Mouse (Mus musculus) gastrocnemius, postnatal 36 days (tissue): Measurements from ENCODE around the gene Tmem183a. TPM values are rescaled to one million over a fixed set of nuclear protein-coding genes. Genes with fewer than 3 reads are reported as not detected.

Experiments
- DNase-seq, 2 experiments: peaks; one replicate each; pipeline ENCODE4 v3.0.0; 2022
- intact Hi-C: fragments of 180-260 bp; cut with DNase I; formaldehyde crosslinking; loops from one replicate; pipeline ENCODE4 v1.15.1; 2025
- long read RNA-seq, 2 experiments: library from polyadenylated mRNA; stranded (forward); transcript quantifications; one replicate each; pipeline ENCODE4 v2.0.0; 2021
- total RNA-seq, 2 experiments: library from RNA; stranded (reverse); gene quantifications; 2 replicates each; pipeline ENCODE4 v1.2.3; 2021

Tmem183a gene
- total RNA-seq, result 10 to 100 TPM; 11.6 to 16.9 TPM
- long read RNA-seq, experiment 1, partial matches to known transcripts, result 2 of 15 reads
- long read RNA-seq, experiment 1, other reads (novel, unspliced or antisense), result 9 of 15 reads
- long read RNA-seq, experiment 2, transcript Tmem183a-201 (8 exons, 3,149 nt), result major isoform, 6 of 16 reads
- long read RNA-seq, experiment 2, partial matches to known transcripts, result 1 of 16 reads
- long read RNA-seq, experiment 2, other reads (novel, unspliced or antisense), result 5 of 16 reads

DNA sequence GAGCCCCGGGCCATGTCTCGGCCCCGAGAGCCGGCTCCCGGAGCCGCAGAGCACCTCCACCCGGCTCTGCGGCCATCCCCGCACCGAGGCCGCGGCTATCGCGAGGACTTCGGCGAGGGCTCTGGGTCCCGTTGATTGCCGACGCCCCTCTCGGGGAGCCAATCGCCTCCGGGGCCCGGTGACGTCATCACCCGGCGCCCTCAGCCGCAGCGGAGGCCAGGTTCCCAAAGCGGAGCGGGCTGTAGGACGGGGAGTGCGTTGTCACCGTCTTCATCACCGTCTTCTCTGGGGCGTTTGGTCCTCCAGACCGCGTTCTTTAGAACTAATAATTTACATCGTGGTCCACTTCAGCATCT, at the start of gene Tmem183a:
Gene Tmem183a, minus strand, starts transcription at position 123 of the 356 bp plus-strand sequence.
- intact Hi-C loops, result loop anchor here (2.0 to 10.0 kb wide), 2 partner anchors 93 to 233 kb away; partner anchors contain the start of gene Klhl12
- peak; percentile 95 for DNase-seq

DNA sequence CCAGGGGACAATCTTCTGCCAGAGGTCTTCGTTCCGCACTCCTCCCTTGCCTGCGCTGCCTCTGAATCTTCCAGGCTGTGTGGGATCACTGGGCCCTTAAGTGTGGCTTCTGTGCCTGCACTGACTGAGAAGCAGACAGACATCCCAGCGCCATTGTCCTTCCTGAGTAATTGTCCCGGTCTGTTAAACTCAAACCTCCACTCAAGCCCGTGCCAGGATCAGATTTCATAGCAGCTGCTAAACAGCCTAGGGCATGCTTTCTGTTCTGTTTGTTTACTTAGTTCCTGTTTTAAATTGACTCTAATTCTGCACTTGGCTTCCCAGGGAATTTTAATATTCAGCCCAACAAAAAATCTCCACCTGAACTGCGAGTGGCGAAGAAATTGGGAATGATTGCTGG, 46.3 kb upstream of the Tmem183a start:
- intact Hi-C loops, result no loop called here

DNA sequence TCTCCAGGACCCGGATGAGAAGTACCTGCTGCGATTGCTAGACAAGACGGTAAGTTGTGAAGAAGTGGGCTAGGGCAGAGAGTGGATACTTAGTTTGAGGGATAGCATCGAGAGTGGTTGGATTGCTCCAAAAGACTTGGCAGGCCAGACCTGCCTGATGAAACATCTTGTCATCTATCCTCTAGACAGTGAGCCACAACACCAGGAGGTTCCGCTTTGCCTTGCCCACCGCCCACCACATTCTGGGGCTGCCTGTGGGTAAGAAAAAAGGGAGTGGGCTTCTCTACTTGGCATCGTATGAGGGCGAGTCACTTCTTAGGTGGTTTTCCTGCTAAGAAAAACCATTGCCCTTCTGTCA, 44.6 kb upstream of the Tmem183a start:
- intact Hi-C loops, result no loop called here
- no peak for DNase-seq

More for the DNA sequence above, 46.3 kb upstream of the Tmem183a start:
- no peak for DNase-seq

DNA sequence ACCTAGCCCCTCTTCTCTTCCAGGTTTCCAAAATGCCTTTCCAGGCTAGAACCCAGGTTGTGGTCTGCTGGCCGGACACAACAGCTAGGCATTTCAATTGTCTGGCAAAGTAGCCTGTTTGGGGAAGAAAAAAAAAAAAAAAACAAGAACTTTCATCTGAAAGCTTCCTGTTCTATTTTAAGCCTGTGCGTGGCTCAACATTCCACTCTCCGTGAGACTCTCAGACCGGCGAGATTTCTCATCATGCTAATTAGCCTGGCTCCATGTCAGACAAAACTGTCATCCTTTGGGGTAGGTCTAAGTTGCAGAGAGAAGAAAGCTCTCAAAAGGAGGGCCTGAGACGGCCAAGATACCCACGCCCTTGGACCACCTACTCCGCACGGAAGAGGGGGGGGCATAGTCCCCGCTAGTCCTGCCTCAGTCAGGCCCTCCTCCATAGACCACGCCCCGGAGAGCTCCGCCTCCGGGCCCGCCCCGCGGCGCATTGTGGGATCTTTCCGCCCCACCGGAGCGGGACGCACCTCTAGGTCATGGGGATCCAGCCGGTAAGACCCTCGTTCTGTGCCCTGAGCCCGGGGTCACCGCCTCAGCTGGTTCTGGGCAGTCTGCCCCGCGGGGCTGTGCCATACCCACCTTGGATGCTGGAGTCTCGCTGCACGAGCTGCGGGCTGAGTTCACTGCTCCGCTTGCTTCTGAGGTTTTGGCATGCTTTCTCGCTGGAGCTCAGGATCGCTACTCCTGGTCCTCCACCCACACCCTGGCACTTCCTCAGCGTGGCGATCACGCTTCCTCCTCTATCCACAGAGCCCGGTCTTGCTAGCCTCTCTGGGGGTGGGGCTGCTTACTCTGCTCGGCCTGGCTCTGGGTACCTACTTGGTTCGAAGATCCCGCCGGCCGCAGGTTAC, 44.0 kb upstream of the Tmem183a start, which contains the start of gene Cyb5r1:
Gene Cyb5r1, plus strand, starts transcription at position 51 of the 905 bp plus-strand sequence.
- intact Hi-C loops, result no loop called here
- peak; percentile 71 to 77 for DNase-seq

DNA sequence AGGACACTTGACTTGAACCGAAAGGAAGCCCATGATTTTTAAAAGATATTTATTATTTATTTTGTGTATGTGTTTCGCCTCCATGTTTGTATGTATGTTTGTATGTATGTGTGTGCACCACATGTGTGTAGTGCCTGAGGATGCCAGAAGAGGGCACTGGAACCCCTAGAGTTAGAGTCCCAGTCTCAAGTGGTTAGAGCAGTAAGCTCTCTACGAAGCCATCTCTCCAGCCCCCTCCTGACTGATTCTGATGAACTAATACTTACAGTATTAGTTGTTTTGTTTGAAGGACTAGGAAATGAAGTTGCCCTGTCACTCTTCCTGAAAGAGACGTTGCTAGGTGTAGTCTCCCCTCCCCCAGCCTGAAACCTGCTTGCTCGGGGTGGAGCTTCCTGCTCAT, 38.0 kb upstream of the Tmem183a start:
- no peak for DNase-seq

DNA sequence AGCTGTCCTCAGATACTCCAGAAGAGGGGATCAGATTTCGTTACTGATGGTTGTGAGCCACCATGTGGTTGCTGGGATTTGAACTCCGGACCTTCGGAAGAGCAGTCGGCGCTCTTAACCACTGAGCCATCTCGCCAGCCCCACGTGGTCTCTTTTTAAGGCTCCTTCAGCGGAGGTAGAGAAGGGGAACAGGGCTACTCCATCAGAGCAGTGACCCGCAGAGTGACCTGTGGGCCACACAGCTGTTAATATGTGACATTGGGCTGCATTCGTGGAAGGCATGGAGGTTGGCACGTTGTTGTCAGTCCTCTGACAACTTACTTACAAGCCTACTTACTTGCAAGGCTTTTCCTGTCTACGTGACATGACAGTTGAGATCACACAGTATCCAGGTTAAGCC, 36.4 kb upstream of the Tmem183a start:
- no peak for DNase-seq
- intact Hi-C loops, result no loop called here

More for the DNA sequence above, 38.0 kb upstream of the Tmem183a start:
- intact Hi-C loops, result no loop called here

DNA sequence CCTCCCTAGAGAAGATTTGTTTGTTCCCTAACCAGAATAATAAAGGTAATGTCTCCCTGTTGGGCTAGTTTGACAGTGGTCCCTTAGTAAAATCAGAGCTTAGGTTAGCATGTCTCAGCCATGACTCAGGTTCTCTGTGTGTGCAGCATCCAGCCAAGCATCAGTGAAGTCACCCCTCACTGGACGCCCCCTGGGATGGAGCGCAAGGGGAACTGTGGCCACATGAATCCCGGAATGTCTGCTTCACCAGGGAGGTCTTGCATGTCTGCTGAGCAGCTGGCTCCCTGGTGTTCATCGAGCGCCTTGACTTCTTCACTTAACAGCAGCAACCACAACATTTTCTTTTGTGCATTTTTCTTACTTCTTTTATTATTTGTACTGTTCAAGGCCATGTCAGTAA, 32.0 kb upstream of the Tmem183a start:
- DNase-seq, result no peak
- intact Hi-C loops, result no loop called here

DNA sequence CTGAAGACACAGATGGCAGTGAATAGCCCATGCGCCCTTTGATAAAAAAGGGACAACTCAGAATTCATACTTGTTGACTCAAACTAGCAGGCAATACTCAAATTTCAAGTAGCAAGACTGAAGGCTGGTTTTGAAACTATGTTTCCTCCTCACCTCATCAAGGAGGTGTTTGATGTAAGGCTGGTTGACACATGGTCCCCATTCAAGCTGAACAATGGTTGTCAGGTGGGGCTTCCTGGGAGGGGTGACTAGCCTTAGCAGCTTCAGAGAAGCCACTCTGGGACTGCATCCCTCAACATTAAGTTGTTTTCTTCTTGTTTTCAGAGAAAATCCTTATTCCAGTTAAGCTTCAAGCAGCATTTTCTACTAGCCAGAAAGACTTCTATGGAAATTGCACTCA, 23.9 kb upstream of the Tmem183a start, which contains the start of gene 4933406M09Rik:
Gene 4933406M09Rik, plus strand, starts transcription at position 275 of the 400 bp plus-strand sequence.
- intact Hi-C loops, result no loop called here
- no peak for DNase-seq

DNA sequence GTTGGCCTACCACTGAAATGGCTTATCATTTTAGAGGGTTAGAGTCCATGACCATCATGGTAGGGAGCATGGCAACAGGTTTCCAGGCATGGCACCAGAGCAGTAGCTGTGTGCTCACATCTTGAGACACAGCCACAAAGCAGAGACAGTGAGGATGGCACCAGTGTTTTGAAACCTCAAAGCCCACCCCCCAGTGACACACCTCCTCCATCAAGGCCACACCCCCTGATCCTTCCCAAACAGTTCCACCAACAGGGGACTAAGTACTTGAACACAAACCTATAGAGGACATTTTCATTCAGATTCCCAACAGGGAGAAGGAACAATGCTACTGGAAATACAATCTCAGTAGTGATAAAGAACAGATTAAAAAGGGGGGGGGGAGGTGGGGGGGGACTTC, 23.4 kb upstream of the Tmem183a start:
- intact Hi-C loops, result no loop called here
- no peak for DNase-seq

DNA sequence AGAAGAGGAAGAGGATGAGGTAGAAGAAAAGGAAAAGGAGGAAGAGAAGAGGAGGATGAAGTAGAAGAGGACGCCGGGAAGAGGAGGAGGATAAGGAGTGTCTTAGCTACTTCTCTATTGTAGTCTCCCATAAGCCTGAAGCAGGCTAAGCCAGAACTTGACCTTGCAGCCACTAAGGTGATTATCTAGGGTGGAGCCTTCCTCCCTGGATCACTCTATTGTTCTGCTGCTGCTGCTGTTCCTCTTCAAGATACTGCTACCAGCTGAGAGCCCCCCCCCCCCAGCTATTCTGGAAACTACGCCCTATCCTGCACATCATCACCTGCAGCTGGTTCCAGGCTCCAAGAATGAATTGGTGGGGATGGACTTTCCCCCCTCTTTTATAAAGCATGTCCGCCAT, 22.8 kb upstream of the Tmem183a start:
- no peak for DNase-seq
- intact Hi-C loops, result no loop called here

DNA sequence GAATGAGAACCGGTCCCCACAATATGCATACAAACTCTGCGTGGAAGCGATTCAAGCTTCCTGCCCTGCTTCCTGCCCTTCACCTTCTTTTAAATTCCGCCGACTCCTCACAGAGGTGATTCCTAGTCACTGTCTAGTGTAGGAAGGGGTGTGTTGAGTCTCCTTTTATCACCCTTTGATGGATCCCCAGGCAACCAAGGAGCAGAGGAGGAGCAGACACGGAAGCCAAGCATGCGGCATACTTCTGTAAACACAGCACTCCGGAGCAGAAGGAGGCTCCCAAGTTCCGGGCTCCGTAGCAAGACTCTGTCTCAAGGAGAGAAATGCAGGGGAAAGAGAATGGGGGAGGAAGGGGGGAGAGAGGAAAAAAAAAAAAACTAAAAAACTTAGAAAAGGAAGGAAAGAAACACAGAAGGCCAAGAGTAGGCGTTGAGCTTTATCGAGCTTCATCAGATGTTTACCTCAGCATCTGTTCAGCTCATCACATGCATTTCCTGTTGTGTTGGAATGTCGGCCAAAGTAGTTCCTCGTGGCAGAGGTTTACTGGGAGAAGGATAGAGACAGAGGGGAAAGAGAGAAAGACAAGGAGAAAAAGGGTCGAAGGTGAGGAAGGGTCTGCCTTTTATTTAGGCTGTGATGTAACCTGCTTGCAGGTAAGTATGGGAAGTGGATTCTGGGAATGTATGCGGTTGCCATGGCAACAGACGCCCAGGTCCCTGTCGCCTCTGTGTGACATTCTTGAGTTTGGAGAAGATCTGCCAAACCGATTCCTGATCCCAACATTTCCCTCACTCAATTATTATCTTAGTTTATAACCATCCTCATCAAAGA, 20.2 kb upstream of the Tmem183a start:
- no peak for DNase-seq
- intact Hi-C loops, result no loop called here

DNA sequence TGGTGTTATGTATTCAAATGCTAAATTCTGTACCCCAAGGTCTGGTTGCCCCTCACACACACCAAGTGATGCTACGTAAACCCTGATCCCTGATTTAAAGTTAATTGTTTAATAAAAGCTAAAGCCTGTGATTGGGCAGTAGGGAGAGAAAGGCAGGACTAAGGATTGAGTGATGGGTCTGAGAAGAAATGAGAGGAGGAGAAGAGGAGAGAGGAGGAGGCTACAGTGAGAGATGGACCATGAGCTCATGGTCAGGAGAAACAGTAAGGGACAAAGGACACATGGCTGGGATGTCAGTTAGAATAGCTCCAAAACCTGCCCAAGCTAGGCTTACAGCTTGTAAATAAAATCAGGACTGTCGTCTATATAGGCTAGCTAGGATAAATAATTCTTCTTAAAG, 19.3 kb upstream of the Tmem183a start:
- DNase-seq, result no peak
- intact Hi-C loops, result no loop called here

DNA sequence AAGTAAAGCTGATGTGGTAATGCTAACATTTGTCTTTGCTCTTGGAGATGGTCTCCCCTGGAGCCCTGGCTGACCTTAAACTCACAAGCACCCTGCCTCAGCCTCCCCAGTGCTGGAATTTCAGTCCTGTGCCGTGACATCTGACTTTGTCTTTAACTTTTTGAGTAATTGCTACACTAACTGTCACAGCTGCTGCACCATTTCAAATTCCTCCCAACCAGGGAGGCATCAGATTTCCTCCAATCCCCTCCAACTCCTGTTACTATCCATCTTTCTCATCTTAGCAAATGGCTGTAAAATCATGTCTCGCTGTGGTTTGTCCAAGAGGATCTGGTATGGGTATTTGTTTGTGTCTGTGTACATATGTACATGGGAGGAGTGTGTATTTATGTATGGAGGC, 12.3 kb upstream of the Tmem183a start:
- no peak for DNase-seq
- intact Hi-C loops, result loop anchor here (5.0 kb wide), 1 partner anchor 78 kb away; no protein-coding TSS in a partner anchor

DNA sequence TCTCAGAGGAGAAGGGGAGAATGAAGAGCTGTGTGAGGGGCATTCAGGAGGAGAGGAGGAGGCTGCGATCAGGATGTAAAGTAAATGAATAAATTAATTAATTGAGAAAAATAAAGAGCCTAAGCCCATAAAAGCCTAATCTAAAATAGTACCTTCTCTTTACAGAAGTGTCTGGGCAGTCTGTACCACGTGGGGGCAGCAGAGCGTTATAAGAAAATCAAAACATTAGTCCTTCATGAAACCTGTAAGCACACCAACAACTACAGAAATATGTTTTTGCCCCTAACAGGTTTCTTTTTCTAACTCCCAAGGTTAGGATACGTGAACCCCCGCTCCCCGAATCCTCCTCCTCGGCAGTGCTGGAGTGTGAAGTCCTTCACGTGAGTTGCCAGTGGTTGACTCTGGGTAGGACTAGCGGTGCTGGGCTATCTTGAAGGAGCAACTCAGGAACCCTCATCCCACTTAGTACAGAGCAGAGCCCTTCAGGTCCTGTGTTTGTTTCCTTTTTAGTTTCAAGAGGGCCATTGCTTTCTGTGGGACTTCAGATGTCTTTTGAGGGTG, 7.1 kb upstream of the Tmem183a start:
- DNase-seq, result peak; percentile 49 to 62
- intact Hi-C loops, result loop anchor here (5.0 to 10.0 kb wide), 2 partner anchors 48 to 226 kb away; partner anchors contain the start of gene Adipor1

DNA sequence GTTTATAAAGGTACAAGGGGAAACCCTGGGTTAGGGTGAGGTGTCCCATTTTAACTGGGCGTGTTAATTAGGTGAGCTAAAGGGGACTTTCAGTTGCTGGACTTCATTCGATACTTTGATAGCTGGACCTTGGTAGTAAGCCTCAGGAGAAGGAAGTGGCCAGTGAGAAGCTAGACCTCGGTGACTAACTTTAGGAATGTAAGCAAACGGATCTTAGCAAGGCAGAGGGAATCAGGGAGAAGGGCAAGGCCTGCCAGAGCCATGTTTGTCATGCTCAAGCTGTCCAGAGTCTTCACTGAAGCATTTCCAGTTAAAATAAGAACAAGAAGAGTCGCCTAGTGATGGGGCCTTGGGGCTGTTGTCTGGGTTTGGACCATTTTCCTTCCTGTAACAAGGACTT, 3.7 kb upstream of the Tmem183a start:
- DNase-seq, result no peak
- intact Hi-C loops, result loop anchor here (5.0 to 10.0 kb wide), 2 partner anchors 52 to 229 kb away; partner anchors contain the start of gene Adipor1

DNA sequence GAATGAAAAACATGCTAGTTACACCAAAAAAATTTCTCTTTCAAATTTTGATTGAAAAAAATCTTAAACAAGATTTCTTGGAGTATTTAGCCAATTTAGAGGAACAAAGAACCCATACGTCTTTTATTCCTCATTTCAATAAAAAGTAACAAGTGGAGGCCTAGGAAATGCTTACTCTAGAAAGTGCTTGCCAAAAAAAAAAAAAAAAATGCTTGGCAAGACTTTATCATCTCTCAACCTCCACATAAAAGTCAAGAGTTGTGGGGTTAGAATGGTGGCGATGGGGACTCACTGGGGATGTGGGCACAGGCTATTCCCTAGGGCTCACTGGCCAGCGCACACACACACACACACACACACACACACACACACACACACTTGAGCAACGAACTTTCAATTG, 1.4 kb upstream of the Tmem183a start:
- intact Hi-C loops, result loop anchor here (10.0 kb wide), 1 partner anchor 232 kb away; no protein-coding TSS in a partner anchor
- no peak for DNase-seq

DNA sequence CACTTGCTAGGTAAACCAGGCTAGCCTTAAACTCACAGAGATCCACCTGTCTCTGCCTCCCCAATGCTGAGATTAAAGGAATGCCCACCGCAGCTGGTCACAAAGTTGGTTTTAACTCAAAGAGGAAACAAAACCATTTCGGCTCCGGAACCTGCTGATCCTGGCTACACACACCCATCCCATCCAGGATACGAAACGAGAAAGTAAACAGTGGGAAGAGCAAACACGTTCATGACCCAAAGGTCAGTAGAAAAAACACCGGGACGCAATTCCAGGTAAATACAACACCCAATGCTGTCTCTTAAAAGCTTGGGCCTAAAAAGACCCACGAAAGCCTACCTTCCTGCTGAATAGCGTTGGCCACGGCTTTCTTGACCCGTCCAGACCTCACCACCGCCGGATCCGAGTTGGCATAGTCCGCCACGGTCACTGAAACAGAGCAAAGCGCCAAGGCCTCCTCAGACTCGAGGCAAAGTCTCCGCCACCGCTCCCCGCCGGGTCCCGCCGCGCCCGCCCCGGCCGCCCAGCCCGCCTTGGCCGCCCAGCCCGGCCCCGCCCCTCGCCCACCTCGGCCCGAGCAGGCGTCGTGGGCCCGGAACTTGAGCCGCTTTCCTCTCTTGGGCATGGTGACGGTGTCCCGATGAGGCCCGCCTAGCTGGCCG, 453 bp downstream of the Tmem183a start:
- intact Hi-C loops, result loop anchor here (2.0 to 10.0 kb wide), 2 partner anchors 93 to 233 kb away; partner anchors contain the start of gene Klhl12

DNA sequence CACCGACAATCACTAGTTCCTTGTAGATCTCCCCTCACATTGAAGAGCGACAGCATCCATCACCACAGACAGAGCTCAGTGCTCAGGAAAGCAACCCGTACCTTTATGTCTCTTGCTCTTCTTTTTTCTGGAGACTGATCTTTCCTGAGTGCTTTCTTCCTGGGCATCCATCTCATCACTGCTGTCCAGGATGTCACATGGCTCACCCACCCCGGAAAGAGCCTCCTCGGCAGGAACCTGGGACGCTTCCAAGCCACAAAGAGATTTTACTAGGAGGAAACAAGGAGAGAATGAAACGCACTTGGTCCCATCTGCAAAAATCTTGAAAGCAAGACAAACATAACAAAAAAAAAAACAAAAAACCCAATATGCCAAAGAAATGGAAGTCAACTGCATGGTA, 1.1 kb downstream of the Tmem183a start:
- DNase-seq, result no peak
- intact Hi-C loops, result loop anchor here (2.0 to 10.0 kb wide), 2 partner anchors 94 to 234 kb away; partner anchors contain the start of gene Klhl12

More for the DNA sequence above, 453 bp downstream of the Tmem183a start:
- DNase-seq, result no peak

DNA sequence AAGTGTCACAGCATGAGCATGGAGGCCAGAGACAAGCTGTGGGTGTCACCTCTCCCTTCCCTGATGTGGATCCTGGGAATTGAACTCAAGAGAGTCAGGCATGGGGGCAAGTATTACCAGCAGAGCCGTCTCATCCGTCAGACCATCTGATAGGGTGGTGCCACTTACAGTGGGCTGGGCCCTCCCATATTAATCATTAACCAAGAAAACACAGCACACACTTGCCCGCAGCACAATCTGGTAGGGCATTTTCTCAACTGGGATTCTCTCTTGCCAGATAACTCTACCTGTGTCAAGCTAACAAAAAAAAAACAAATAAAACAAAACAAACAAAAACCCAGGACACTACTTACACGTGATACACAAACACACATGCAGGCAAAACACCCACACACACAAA, 4.3 kb downstream of the Tmem183a start:
- intact Hi-C loops, result no loop called here
- no peak for DNase-seq
